Mouse (Mus musculus) kidney, embryonic 16.5 days (tissue): ENCODE data around the gene Hace1. TPM values are rescaled to one million over a fixed set of nuclear protein-coding genes. Genes with fewer than 3 reads are reported as not detected.
"Not testable (repeated sequence)": the region's sequence is repeated elsewhere in the genome, so short reads cannot be mapped to it uniquely, and the experiment has no call there.

Experiments
- ATAC-seq: fragments of 200-750 bp; cut with Nextera tagmentation; 2 replicates; pipeline ENCODE4 v1.8.0; 2017; ENCODE audit warnings: moderate TSS enrichment; ENCODE audit not compliant: low FRiP score, low TSS enrichment
- H3K27ac ChIP-seq: fragments of 300-500 bp; sonication (generic); 2 replicates; pipeline ENCODE4 v1.5.1; 2014; ENCODE audit warnings: low read length
- H3K27me3 ChIP-seq: fragments of 300-500 bp; sonication (generic); 2 replicates; pipeline ENCODE4 v1.6.1; 2014; ENCODE audit warnings: low read length, control low read depth, mixed read lengths; ENCODE audit not compliant: insufficient read depth
- H3K36me3 ChIP-seq: fragments of 300-500 bp; sonication (generic); 2 replicates; pipeline ENCODE4 v1.6.1; 2014; ENCODE audit warnings: low read length, control low read depth, mixed read lengths; ENCODE audit not compliant: insufficient read depth
- H3K4me1 ChIP-seq: fragments of 300-500 bp; sonication (generic); 2 replicates; pipeline ENCODE4 v1.6.1; 2014; ENCODE audit warnings: low read length, control low read depth, mixed read lengths; ENCODE audit not compliant: insufficient read depth
- H3K4me2 ChIP-seq: fragments of 300-500 bp; sonication (generic); replicated peaks from 2 replicates; pipeline ENCODE4 v1.6.1; 2014; ENCODE audit warnings: low read depth, low read length
- H3K4me3 ChIP-seq: fragments of 300-500 bp; sonication (generic); 2 replicates; pipeline ENCODE4 v1.5.1; 2014; ENCODE audit warnings: mild to moderate bottlenecking, low read length
- H3K9ac ChIP-seq: fragments of 300-500 bp; sonication (generic); replicated peaks from 2 replicates; pipeline ENCODE4 v1.6.1; 2014; ENCODE audit warnings: low read length
- H3K9me3 ChIP-seq: fragments of 300-500 bp; sonication (generic); 2 replicates; pipeline ENCODE4 v1.6.1; 2016; ENCODE audit warnings: low read length, control low read depth
- WGBS: fragments of 180-500 bp; shearing (Covaris S2); extraction: QIAGEN DNeasy Blood & Tissue Kit; methylation state at CpG from one replicate; pipeline ENCODE4 v1.1.7; 2014; 5-methylcytosine and 5-hydroxymethylcytosine counted together
- polyA plus RNA-seq: library from polyadenylated mRNA; unstranded; fragments of >200 nt; fragmentation: Nextera tagmentation; extraction: Ambion mirVana; gene quantifications from 2 replicates; pipeline ENCODE4 v1.2.1, GENCODE M21; 2015

The Hace1 gene
- 15.6 and 18.5 TPM in 2 replicates for polyA plus RNA-seq

GRCm38 (mm10) chr10:45577731-45578297, at the start of gene Hace1:
Gene Hace1, plus strand, starts transcription at chr10:45577829.
- under 1% methylated on average over 73 of the region's 79 CpGs for whole genome bisulfite sequencing
- H3K4me3 ChIP-seq = peak within 1 kb of the TSS; percentile 72
- peak within 1 kb of the TSS; percentile 63 for H3K4me2 ChIP-seq
- H3K9ac ChIP-seq = peak within 1 kb of the TSS; percentile 82
- peak within 1 kb of the TSS; percentile 86 for H3K27ac ChIP-seq
- H3K9me3 ChIP-seq = no peaks in the 10 kb centered on the region
- no peaks in the 10 kb centered on the region for H3K4me1 ChIP-seq
- no peaks in the 10 kb centered on the region for H3K36me3 ChIP-seq
- no peaks in the 10 kb centered on the region for H3K27me3 ChIP-seq
- ATAC-seq = peak; percentile 98

- not testable (repeated sequence) for H3K9me3 ChIP-seq, H3K9ac ChIP-seq, H3K36me3 ChIP-seq, H3K27ac ChIP-seq, H3K27me3 ChIP-seq, ATAC-seq, H3K4me3 ChIP-seq, H3K4me2 ChIP-seq, H3K4me1 ChIP-seq
- WGBS = 94% methylated on average over 16 of the region's 16 CpGs
Observed at GRCm38 (mm10) chr10:45537334-45537733, 40.3 kb upstream of the Hace1 start.

GRCm38 (mm10) chr10:45542726-45543125, 34.9 kb upstream of the Hace1 start:
- Histone ChIP-seq H3K4me3 (no peak overlapping the region), H3K27me3 (no peaks in the 10 kb centered on the region)
- 77% methylated on average over 2 of the region's 2 CpGs for WGBS

GRCm38 (mm10) chr10:45546799-45547198, 30.8 kb upstream of the Hace1 start:
- WGBS = 49% methylated on average over 7 of the region's 7 CpGs
- peak; percentile 86 for ATAC-seq
- no peak overlapping the region for H3K4me2 ChIP-seq

More at GRCm38 (mm10) chr10:45542726-45543125, 34.9 kb upstream of the Hace1 start:
- no peaks in the 10 kb centered on the region for H3K4me1 ChIP-seq
- H3K36me3 ChIP-seq = no peaks in the 10 kb centered on the region
- no peak for ATAC-seq
- no peaks in the 10 kb centered on the region for H3K9me3 ChIP-seq
- no peak overlapping the region for H3K4me2 ChIP-seq
- H3K27ac ChIP-seq = no peak overlapping the region
- no peak overlapping the region for H3K9ac ChIP-seq

GRCm38 (mm10) chr10:45578298-45578821, 731 bp downstream of the Hace1 start:
- under 1% methylated on average over 23 of the region's 23 CpGs for WGBS
- no peaks in the 10 kb centered on the region for H3K36me3 ChIP-seq
- ATAC-seq = peak; percentile 88

More at GRCm38 (mm10) chr10:45546799-45547198, 30.8 kb upstream of the Hace1 start:
- Histone ChIP-seq H3K27me3 (no peaks in the 10 kb centered on the region), H3K4me3 (no peak overlapping the region), H3K36me3 (no peaks in the 10 kb centered on the region), H3K9ac (no peak overlapping the region), H3K4me1 (no peaks in the 10 kb centered on the region), H3K9me3 (peaks cover 9% of the 10 kb centered on the region), H3K27ac (no peak overlapping the region)

GRCm38 (mm10) chr10:45583310-45583709, 5.7 kb downstream of the Hace1 start:
- Histone ChIP-seq H3K4me1 (no peaks in the 10 kb centered on the region), H3K9ac (no peak overlapping the region), H3K27ac (no peak overlapping the region), H3K4me3 (no peak overlapping the region), H3K9me3 (no peaks in the 10 kb centered on the region), H3K36me3 (no peaks in the 10 kb centered on the region), H3K4me2 (no peak overlapping the region), H3K27me3 (no peaks in the 10 kb centered on the region)
- 87% methylated on average over 1 of the region's 1 CpGs for WGBS
- ATAC-seq = no peak

More at GRCm38 (mm10) chr10:45578298-45578821, 731 bp downstream of the Hace1 start:
- Histone ChIP-seq H3K4me3 (peak overlapping the region; percentile 72), H3K9ac (peak overlapping the region; percentile 82), H3K27ac (peak overlapping the region; percentile 86), H3K9me3 (no peaks in the 10 kb centered on the region), H3K4me1 (no peaks in the 10 kb centered on the region), H3K27me3 (no peaks in the 10 kb centered on the region), H3K4me2 (peak overlapping the region; percentile 63)

- 95% methylated on average over 6 of the region's 6 CpGs for WGBS
- no peaks in the 10 kb centered on the region for H3K4me1 ChIP-seq
- no peak overlapping the region for H3K9ac ChIP-seq
- H3K9me3 ChIP-seq = no peaks in the 10 kb centered on the region
- no peak for ATAC-seq
- H3K4me3 ChIP-seq = no peak overlapping the region
- H3K36me3 ChIP-seq = no peaks in the 10 kb centered on the region
- H3K27ac ChIP-seq = no peak overlapping the region
- H3K27me3 ChIP-seq = no peaks in the 10 kb centered on the region
- H3K4me2 ChIP-seq = no peak overlapping the region
Observed at GRCm38 (mm10) chr10:45583829-45584228, 6.2 kb downstream of the Hace1 start.

GRCm38 (mm10) chr10:45584311-45585102, 6.9 kb downstream of the Hace1 start:
- H3K4me3 ChIP-seq = no peak overlapping the region
- 89% methylated on average over 12 of the region's 12 CpGs for WGBS
- H3K9ac ChIP-seq = no peak overlapping the region
- no peaks in the 10 kb centered on the region for H3K9me3 ChIP-seq
- no peak overlapping the region for H3K27ac ChIP-seq
- H3K4me2 ChIP-seq = no peak overlapping the region
- no peak for ATAC-seq
- H3K27me3 ChIP-seq = no peaks in the 10 kb centered on the region
- H3K36me3 ChIP-seq = no peaks in the 10 kb centered on the region
- H3K4me1 ChIP-seq = no peaks in the 10 kb centered on the region

GRCm38 (mm10) chr10:45605853-45606252, 28.2 kb downstream of the Hace1 start:
- no peak for ATAC-seq
- Histone ChIP-seq H3K27me3 (no peaks in the 10 kb centered on the region), H3K36me3 (peaks cover 13% of the 10 kb centered on the region), H3K4me3 (no peak overlapping the region), H3K9me3 (no peaks in the 10 kb centered on the region), H3K27ac (no peak overlapping the region), H3K9ac (no peak overlapping the region), H3K4me1 (no peaks in the 10 kb centered on the region), H3K4me2 (no peak overlapping the region)
- 76% methylated on average over 3 of the region's 3 CpGs for WGBS

GRCm38 (mm10) chr10:45610727-45611126, 33.1 kb downstream of the Hace1 start:
- Histone ChIP-seq H3K4me3 (no peak overlapping the region), H3K9ac (no peak overlapping the region), H3K4me2 (no peak overlapping the region), H3K36me3 (peaks cover 18% of the 10 kb centered on the region), H3K27me3 (no peaks in the 10 kb centered on the region), H3K9me3 (no peaks in the 10 kb centered on the region), H3K4me1 (no peaks in the 10 kb centered on the region), H3K27ac (no peak overlapping the region)
- no peak for ATAC-seq
- WGBS = 97% methylated on average over 1 of the region's 1 CpGs
